Mouse (Mus musculus) lung, embryonic 14.5 days (tissue): ENCODE measurements around the gene Mon1b. TPM values are rescaled to one million over a fixed set of nuclear protein-coding genes. Genes with fewer than 3 reads are reported as not detected.
A peak's percentile ranks its signal among the peaks of the same experiment; 100 is the strongest.

Experiments used
- ATAC-seq: fragments of 200-750 bp; cut with Nextera tagmentation; 2 replicates; pipeline ENCODE4 v1.8.0; 2017; ENCODE audit warnings: mild to moderate bottlenecking, moderate TSS enrichment, moderate library complexity; ENCODE audit not compliant: insufficient read depth
- DNase-seq: peaks from one replicate; pipeline ENCODE4 v3.0.0-alpha.2; 2015
- H3K27ac ChIP-seq: fragments of 300-500 bp; sonication (generic); 2 replicates; pipeline ENCODE4 v1.5.1; 2014; ENCODE audit warnings: low read depth, mild to moderate bottlenecking, moderate library complexity
- H3K27me3 ChIP-seq: fragments of 300-500 bp; sonication (generic); 2 replicates; pipeline ENCODE4 v1.6.1; 2014; ENCODE audit warnings: low read length, control low read depth; ENCODE audit not compliant: insufficient read depth
- H3K36me3 ChIP-seq: fragments of 300-500 bp; sonication (generic); 2 replicates; pipeline ENCODE4 v1.6.1; 2014; ENCODE audit warnings: control low read depth; ENCODE audit not compliant: insufficient read depth
- H3K4me1 ChIP-seq: fragments of 300-500 bp; sonication (generic); 2 replicates; pipeline ENCODE4 v1.6.1; 2014; ENCODE audit warnings: antibody characterized with exemption, control low read depth; ENCODE audit not compliant: insufficient read depth
- H3K4me2 ChIP-seq: fragments of 300-500 bp; sonication (generic); 2 replicates; pipeline ENCODE4 v1.6.1; 2014; ENCODE audit warnings: mild to moderate bottlenecking
- H3K4me3 ChIP-seq: fragments of 300-500 bp; sonication (generic); 2 replicates; pipeline ENCODE4 v1.5.1; 2014; ENCODE audit warnings: low read depth, low read length
- H3K9ac ChIP-seq: fragments of 300-500 bp; sonication (generic); 2 replicates; pipeline ENCODE4 v1.6.1; 2014
- H3K9me3 ChIP-seq: fragments of 300-500 bp; sonication (generic); 2 replicates; pipeline ENCODE4 v1.6.1; 2016; ENCODE audit warnings: low read depth, low read length, control low read depth
- CTCF ChIP-seq: IDR thresholded peaks from 2 replicates; pipeline ENCODE4 v1.5.1; 2016; ENCODE audit warnings: antibody characterized with exemption, low read depth
- WGBS: fragments of 180-500 bp; shearing (Covaris S2); extraction: QIAGEN DNeasy Blood & Tissue Kit; methylation state at CpG from one replicate; pipeline ENCODE4 v1.1.7; 2014; 5-methylcytosine and 5-hydroxymethylcytosine counted together
- polyA plus RNA-seq: library from polyadenylated mRNA; unstranded; fragments of >200 nt; fragmentation: Nextera tagmentation; extraction: Ambion mirVana; gene quantifications from 2 replicates; pipeline ENCODE4 v1.2.1, GENCODE M21; 2014

The Mon1b gene
- polyA plus RNA-seq, 1 experiment from 2014 or later = 9.8 TPM

DNA sequence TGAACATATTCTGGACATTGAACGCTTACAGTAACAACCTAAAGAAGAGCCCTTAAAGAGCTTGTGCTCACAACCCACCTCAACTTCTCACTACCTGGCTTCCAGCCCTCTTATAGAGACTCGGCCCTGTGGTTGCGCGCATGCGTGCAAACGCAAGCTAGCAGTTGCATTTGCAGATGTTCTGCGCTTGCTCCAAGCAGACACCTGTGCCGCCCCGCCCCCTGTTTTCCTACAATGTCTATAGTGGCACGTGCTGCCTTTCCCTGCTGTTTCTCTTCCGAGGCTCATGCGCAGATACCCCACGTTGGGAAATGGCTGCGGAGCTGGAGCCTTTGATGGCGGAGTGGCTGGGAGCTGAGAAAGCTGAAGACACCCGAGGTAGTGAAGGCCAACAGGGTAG is 7.5 kb downstream of the Mon1b start, which contains the start of gene Syce1l:
Gene Syce1l (plus strand): TSS at position 288 of the 400 bp plus-strand sequence.
- H3K9me3 ChIP-seq = no peaks in the 10 kb centered on the region
- H3K4me1 ChIP-seq = no peaks in the 10 kb centered on the region
- H3K36me3 ChIP-seq = peaks cover 32% of the 10 kb centered on the region
- H3K9ac ChIP-seq = no peak within 1 kb of the TSS
- H3K4me2 ChIP-seq = no peak within 1 kb of the TSS
- H3K4me3 ChIP-seq = no peak within 1 kb of the TSS
- DNase-seq (no peak), ATAC-seq (no peak)
- no peaks in the 10 kb centered on the region for H3K27me3 ChIP-seq
- 92% methylated on average over 16 of the region's 16 CpGs for WGBS
- no peak within 1 kb of the TSS for H3K27ac ChIP-seq
- no peak for TF ChIP-seq CTCF

DNA sequence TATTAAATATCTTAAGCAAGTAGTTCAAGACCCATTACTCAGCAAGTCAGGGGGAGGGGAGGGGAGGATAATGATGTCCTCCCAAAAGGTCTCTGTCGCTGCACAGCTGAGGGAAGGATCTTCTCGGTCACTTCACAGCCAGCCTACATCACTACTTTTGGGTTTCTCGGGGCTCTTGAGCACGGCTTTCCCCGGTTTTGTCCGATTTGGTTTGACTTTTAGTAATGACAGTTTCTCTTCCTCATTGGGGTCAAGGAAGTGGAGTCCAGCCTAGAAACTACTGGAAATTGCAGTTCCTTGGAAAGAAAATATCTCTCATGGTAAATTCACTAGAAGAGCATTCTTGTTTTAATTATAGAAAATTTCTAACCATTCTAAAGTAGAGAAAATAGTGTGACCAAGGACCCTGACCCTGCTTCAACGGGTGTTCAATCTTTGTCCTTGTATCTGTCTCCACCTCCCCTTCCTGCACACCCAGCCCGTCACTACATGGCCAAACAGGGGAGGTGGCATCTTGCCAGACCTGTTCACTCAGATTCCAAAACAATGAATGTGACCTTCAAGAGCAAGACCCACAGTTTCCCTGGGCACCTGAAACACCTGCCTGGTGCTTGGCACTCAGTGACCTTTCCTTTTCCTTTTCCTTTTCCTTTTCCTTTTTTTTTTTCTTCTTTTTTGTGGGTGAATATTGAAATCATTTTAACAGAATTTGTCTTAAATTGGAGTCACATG is 8.3 kb downstream of the Mon1b start:
- no peak for TF ChIP-seq CTCF
- Histone ChIP-seq H3K4me1 (no peaks in the 10 kb centered on the region), H3K4me2 (no peak overlapping the region), H3K27me3 (no peaks in the 10 kb centered on the region), H3K27ac (no peak overlapping the region), H3K9me3 (no peaks in the 10 kb centered on the region), H3K4me3 (no peak overlapping the region), H3K36me3 (peaks cover 28% of the 10 kb centered on the region), H3K9ac (no peak overlapping the region)
- peak; percentile 45 for DNase-seq
- WGBS = 77% methylated on average over 8 of the region's 8 CpGs
- no peak for ATAC-seq

DNA sequence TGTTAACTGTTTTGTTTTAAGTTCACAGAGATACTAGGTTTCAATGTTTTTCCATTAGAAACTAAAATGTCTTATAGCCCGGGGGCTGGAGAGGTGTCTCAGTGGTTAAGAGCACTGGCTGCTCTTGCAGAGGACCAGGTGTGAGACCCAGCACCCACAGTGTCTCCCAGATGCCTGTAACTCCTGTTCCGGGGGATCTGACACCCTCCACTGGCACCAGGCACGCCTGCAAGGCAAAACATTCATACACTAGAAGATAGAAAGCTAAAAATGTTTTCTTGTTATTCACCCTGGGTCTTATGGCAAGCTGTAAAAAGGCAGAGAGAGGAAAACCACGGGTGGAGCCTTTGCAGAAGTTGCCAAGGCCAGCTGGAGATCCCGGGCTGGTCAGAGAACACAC is 9.8 kb downstream of the Mon1b start:
- peaks cover 18% of the 10 kb centered on the region; the same call in 1 of the 2 replicates for H3K36me3 ChIP-seq
- no peak overlapping the region for H3K9ac ChIP-seq
- no peak for TF ChIP-seq CTCF
- H3K4me1 ChIP-seq = no peaks in the 10 kb centered on the region
- no peak overlapping the region for H3K4me2 ChIP-seq
- no peak for ATAC-seq
- no peak overlapping the region for H3K27ac ChIP-seq
- WGBS = 61% methylated on average over 5 of the region's 5 CpGs
- H3K27me3 ChIP-seq = no peaks in the 10 kb centered on the region
- DNase-seq = no peak
- H3K9me3 ChIP-seq = no peaks in the 10 kb centered on the region
- H3K4me3 ChIP-seq = no peak overlapping the region

DNA sequence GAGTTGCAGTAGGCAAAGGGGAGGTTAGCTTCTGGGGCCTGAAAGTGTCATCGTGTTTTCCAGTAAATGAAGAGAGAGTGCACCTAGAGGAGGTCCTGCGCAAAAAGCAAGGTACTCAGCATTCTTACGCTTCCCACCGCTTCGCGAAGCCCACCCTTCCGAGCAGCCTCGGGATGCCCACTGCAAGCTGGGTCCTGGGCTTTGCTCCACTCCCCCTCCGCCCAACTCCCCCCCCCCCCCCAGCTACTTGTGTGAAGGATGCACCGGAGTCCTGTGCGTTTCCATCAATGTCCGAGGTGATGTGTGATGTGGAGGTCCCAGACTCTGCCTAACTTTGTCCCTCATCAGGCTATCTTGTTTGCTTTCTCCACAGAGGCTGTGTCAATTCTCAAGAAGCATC is 17.1 kb downstream of the Mon1b start:
- H3K4me1 ChIP-seq = no peaks in the 10 kb centered on the region
- 75% methylated on average over 12 of the region's 12 CpGs for WGBS
- H3K9me3 ChIP-seq = no peaks in the 10 kb centered on the region
- no peak for DNase-seq
- H3K9ac ChIP-seq = no peak overlapping the region
- no peak overlapping the region for H3K4me2 ChIP-seq
- no peak for TF ChIP-seq CTCF
- no peaks in the 10 kb centered on the region for H3K36me3 ChIP-seq
- no peak overlapping the region for H3K27ac ChIP-seq
- H3K4me3 ChIP-seq = no peak overlapping the region
- H3K27me3 ChIP-seq = no peaks in the 10 kb centered on the region
- ATAC-seq = no peak

DNA sequence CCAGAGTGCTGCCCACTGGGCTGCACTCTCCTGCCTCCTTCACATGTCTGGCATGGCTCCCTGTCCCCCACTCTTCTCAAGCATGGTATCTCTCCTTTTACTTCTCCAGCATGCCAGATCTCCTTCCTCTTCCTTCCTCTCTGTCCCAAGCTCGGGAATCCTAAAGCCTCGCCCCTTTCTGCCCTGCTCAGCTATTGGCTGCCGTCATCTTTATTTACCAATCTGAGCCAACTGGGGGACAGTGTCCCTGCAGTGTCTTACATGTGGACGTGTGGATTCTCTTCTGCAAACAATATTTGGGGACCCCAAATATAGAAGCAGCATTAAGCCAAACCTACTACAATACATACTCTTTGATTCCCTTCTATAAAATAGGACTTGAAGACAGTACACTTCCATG is 17.8 kb downstream of the Mon1b start:
- no peak for TF ChIP-seq CTCF
- Histone ChIP-seq H3K4me1 (no peaks in the 10 kb centered on the region), H3K4me2 (no peak overlapping the region), H3K4me3 (no peak overlapping the region), H3K27ac (no peak overlapping the region), H3K36me3 (no peaks in the 10 kb centered on the region), H3K27me3 (no peaks in the 10 kb centered on the region), H3K9me3 (no peaks in the 10 kb centered on the region), H3K9ac (no peak overlapping the region)
- no peak for DNase-seq
- ATAC-seq = peak; percentile 58; the same call in 1 of the 2 replicates
- 43% methylated on average over 4 of the region's 4 CpGs for WGBS

DNA sequence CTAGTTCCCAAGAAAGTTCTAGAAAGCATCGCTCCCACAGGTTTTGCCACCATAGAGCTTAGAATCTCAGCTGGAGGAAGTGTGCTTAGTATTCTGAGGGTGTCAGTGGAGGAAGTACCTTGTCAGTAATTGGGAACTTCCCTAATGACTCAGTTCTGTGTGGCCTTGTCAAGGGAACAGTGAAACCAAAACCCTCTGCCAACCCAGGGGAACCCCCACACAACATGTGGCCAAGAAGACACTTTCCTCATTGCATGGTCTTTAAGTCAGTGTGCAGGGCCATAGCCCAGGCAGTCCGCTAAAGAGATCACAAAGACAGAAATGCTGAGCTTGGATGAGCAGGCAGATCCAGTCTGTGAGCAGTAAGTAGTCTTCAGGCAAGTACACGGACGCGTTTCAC is 20.8 kb downstream of the Mon1b start:
- no peaks in the 10 kb centered on the region for H3K4me1 ChIP-seq
- H3K4me3 ChIP-seq = no peak overlapping the region
- H3K9ac ChIP-seq = no peak overlapping the region
- no peak for DNase-seq
- H3K27ac ChIP-seq = no peak overlapping the region
- H3K36me3 ChIP-seq = no peaks in the 10 kb centered on the region
- ATAC-seq = no peak
- no peaks in the 10 kb centered on the region for H3K27me3 ChIP-seq
- no peaks in the 10 kb centered on the region for H3K9me3 ChIP-seq
- H3K4me2 ChIP-seq = no peak overlapping the region
- WGBS = 86% methylated on average over 5 of the region's 5 CpGs
- TF ChIP-seq CTCF = no peak

DNA sequence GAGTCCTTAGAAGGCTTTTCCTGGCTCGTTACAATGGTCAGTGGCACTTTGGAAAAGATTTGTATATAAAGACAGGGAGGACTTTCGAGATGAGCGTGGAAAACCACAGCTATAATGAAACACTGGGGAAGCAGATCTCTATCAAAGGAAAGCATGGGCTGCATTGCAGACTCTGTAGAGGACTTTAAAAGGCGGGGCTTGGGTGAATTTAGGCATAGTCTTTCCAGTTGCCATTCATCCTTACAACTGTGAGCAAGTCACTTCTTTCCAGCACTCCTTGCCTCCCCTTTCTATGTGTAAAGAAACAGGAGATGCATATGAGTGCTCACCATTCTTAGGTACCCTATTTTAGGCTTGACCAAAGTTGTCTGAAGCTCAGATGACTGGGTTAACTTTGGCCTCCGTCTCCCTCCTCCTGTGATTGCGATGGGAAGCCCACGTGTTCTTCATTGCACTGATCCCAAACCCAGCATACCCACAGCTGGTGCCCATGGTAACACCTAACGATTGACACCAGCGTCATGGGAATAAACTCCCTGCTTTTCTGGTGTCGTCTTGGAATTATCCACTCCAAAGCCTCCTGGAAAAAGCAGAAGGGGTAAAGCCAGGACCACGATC is 21.4 kb downstream of the Mon1b start:
- H3K27ac ChIP-seq = no peak overlapping the region
- H3K36me3 ChIP-seq = no peaks in the 10 kb centered on the region
- no peak for DNase-seq
- ATAC-seq = no peak
- 80% methylated on average over 11 of the region's 11 CpGs for WGBS
- no peak for TF ChIP-seq CTCF
- no peaks in the 10 kb centered on the region for H3K27me3 ChIP-seq
- H3K4me3 ChIP-seq = no peak overlapping the region
- H3K4me2 ChIP-seq = no peak overlapping the region
- H3K9ac ChIP-seq = no peak overlapping the region
- no peaks in the 10 kb centered on the region for H3K9me3 ChIP-seq
- H3K4me1 ChIP-seq = no peaks in the 10 kb centered on the region
